Mouse (Mus musculus): ENCODE results near the gene Slc4a7.

- TF ChIP-seq POLR2A (IDR thresholded peaks at IDR 0.05; ENCODE audit: low read depth, low read length) (no peak), CTCF (IDR thresholded peaks at IDR 0.05; ENCODE audit: extremely low read depth, insufficient read length, insufficient replicate concordance, low read depth, low read length) (no peak)
Observed at GRCm38 (mm10) chr14:14804518-14805212, 102.6 kb downstream of the Slc4a7 start.

All from small intestine, adult 2 months (tissue).